Mouse (Mus musculus) G1E (cell line): Measurements from ENCODE around the gene Creb3l1.

Experiments
- CTCF ChIP-seq: IDR thresholded peaks from 2 replicates; pipeline ENCODE4 v1.5.1; 2012; ENCODE audit warnings: low read depth, low read length, inconsistent platforms, mixed read lengths
- GATA1 ChIP-seq: IDR thresholded peaks from 2 replicates; pipeline ENCODE4 v1.6.1; 2012; ENCODE audit warnings: borderline replicate concordance, low read length, inconsistent platforms, mixed read lengths
- GATA2 ChIP-seq: IDR thresholded peaks from 2 replicates; pipeline ENCODE4 v1.6.1; 2012; ENCODE audit warnings: low read depth, low read length, inconsistent platforms, borderline replicate concordance
- POLR2AphosphoS5 ChIP-seq: IDR thresholded peaks from 2 replicates; pipeline ENCODE4 v1.6.1; 2012; ENCODE audit warnings: low read depth, low read length, inconsistent platforms; ENCODE audit not compliant: insufficient replicate concordance
- TAL1 ChIP-seq: conservative IDR thresholded peaks from 2 replicates; pipeline ENCODE4 v1.6.1; 2012; ENCODE audit warnings: low read depth, low read length, inconsistent platforms, mixed read lengths

DNA sequence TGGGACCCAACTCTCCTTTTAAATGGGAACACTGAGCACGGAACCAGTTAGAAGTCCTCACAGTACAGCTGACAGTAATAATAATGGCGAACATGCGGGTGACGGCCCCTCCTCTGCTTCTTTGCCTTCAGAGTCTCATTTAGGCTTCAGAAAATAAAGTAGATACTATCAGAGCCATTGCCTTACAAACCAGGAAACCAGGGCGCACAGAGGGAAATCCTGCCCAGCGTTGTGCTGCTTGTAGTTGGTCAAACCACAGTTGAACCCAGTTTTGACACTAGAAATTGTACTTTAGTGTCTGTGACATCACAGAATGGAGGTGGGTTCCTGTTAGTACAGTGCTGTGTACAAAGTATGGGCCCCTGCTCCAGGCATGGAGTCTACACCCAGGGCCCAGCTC is 10.1 kb downstream of the Creb3l1 start:
- TF ChIP-seq CTCF (no peak), TAL1 (no peak), POLR2AphosphoS5 (no peak), GATA1 (no peak), GATA2 (no peak)
